In the genomic region with DNA sequence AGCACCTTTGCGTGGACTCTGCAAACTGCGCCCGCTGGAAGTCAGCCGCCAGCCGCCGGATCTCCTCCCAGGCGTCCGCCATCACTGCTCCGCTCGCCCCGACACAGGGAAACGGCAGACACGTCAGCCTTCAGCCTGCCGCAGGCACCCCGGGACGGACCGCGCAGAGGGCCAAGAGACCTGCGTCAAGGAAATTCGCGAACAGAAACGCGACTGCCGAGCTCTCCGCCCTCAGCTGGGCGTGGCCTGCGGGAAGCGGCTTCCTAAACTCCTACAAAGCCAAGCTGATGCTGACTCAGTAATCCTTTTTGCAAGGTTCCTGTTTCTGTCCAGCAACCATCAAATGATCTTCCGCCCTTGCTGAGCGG, we compare ENCODE assay signal across 8 mouse cellular contexts. TPM values are rescaled to one million over a fixed set of nuclear protein-coding genes. Genes with fewer than 3 reads are reported as not detected.
DNase-seq lines count a peak whose midpoint lies in the region; ATAC-seq lines count a peak whose summit lies in the region.

A gene (minus strand): TSS at position 151 of the 368 bp plus-strand sequence.

- peak within 1 kb of the TSS; percentile 74 for H3K4me2 ChIP-seq in heart, embryonic 14.5 days (ENCODE audit: low read length)
- peak within 1 kb of the TSS; percentile 72 for H3K4me2 ChIP-seq in liver, embryonic 13.5 days
- H3K4me2 ChIP-seq in stomach, embryonic 16.5 days (ENCODE audit: low read depth, low read length), result peak within 1 kb of the TSS; percentile 80

- H3K4me1 ChIP-seq in heart, embryonic 14.5 days (ENCODE audit: control insufficient read depth in 2 of 2, insufficient read depth in 2 of 2, low read length in 2 of 2), result peaks cover 0 to 3% of the 10 kb centered on the region in 2 experiments; a peak in 1 of 4 replicates
- H3K4me1 ChIP-seq in liver, embryonic 13.5 days (replicated peaks), result peaks cover 5% of the 10 kb centered on the region
- peaks cover 5% of the 10 kb centered on the region; the same call in 1 of the 2 replicates for H3K4me1 ChIP-seq in stomach, embryonic 16.5 days (ENCODE audit: control insufficient read depth, insufficient read depth, low read length)

- H3K36me3 ChIP-seq in heart, embryonic 14.5 days (ENCODE audit: control insufficient read depth, insufficient read depth, low read length), result peaks cover 28% of the 10 kb centered on the region
- peaks cover 21% of the 10 kb centered on the region for H3K36me3 ChIP-seq in liver, embryonic 13.5 days
- H3K36me3 ChIP-seq in stomach, embryonic 16.5 days (ENCODE audit: control insufficient read depth, insufficient read depth, low read length), result peaks cover 18% of the 10 kb centered on the region

- H3K9me3 ChIP-seq in heart, embryonic 14.5 days (ENCODE audit: control insufficient read depth, low read length), result no peaks in the 10 kb centered on the region
- no peaks in the 10 kb centered on the region for H3K9me3 ChIP-seq in liver, embryonic 13.5 days (replicated peaks)
- H3K9me3 ChIP-seq in stomach, embryonic 16.5 days (replicated peaks; ENCODE audit: control insufficient read depth, low read length), result no peaks in the 10 kb centered on the region

- H3K27ac ChIP-seq in heart, embryonic 14.5 days (replicated peaks in 1 of 2; ENCODE audit: control insufficient read depth in 1 of 2, insufficient read depth in 1 of 2, low read depth in 2 of 2, low read length in 2 of 2), result peak within 1 kb of the TSS; percentile 97
- H3K27ac ChIP-seq in liver, embryonic 13.5 days, result peak within 1 kb of the TSS; percentile 87
- peak within 1 kb of the TSS; percentile 99 for H3K27ac ChIP-seq in stomach, embryonic 16.5 days (ENCODE audit: low read length)

- WGBS in heart, embryonic 14.5 days, result 1% methylated on average over 30 of the region's 30 CpGs
- under 1% methylated on average over 30 of the region's 30 CpGs for WGBS in liver, embryonic 13.5 days (ENCODE audit: insufficient replicate concordance)
- WGBS in stomach, embryonic 16.5 days, result under 1% methylated on average over 30 of the region's 30 CpGs

- peak; percentile 94 for ATAC-seq in CD4-positive, CD25-positive, alpha-beta regulatory T cell, adult 4 months
- ATAC-seq in heart, embryonic 14.5 days (ENCODE audit: insufficient number of reproducible peaks, insufficient read depth, low FRiP score, low read depth), result peak; percentile 99
- ATAC-seq in liver, embryonic 13.5 days (ENCODE audit: low read depth), result peak; percentile 99
- peak; percentile 98 for ATAC-seq in stomach, embryonic 16.5 days (ENCODE audit: insufficient read depth, low FRiP score)

- peak; percentile 69 for DNase-seq in c-Kit-negative CD71-positive TER-119-positive erythroid progenitor cells, embryonic 14.5 days (ENCODE audit: low read depth, low spot score)
- peak; percentile 89 for DNase-seq in fibroblast of lung, adult 2 months (ENCODE audit: low read depth)
- peak; percentile 98 for DNase-seq in kidney, postnatal 14 days
- DNase-seq in liver, embryonic 13.5 days, result peak; percentile 91
- peak; percentile 94 for DNase-seq in neural tube, embryonic 10.5 days (ENCODE audit: extremely low spot score, low spot score)

- H3K9ac ChIP-seq in heart, embryonic 14.5 days (ENCODE audit: low read length), result peak within 1 kb of the TSS; percentile 93
- peak within 1 kb of the TSS; percentile 87 for H3K9ac ChIP-seq in liver, embryonic 13.5 days
- peak within 1 kb of the TSS; percentile 97 for H3K9ac ChIP-seq in stomach, embryonic 16.5 days (ENCODE audit: low read length)

- no peaks in the 10 kb centered on the region for H3K27me3 ChIP-seq in heart, embryonic 14.5 days (ENCODE audit: control insufficient read depth, insufficient read depth, low read length)
- no peaks in the 10 kb centered on the region for H3K27me3 ChIP-seq in liver, embryonic 13.5 days
- no peaks in the 10 kb centered on the region for H3K27me3 ChIP-seq in stomach, embryonic 16.5 days (ENCODE audit: control insufficient read depth, insufficient read depth, low read length)

- H3K4me3 ChIP-seq in heart, embryonic 14.5 days (ENCODE audit: control insufficient read depth in 1 of 2, insufficient read depth in 1 of 2, low read depth in 1 of 2, low read length in 2 of 2), result peak within 1 kb of the TSS; percentile 77 to 91
- H3K4me3 ChIP-seq in liver, embryonic 13.5 days (replicated peaks), result peak within 1 kb of the TSS; percentile 86
- peak within 1 kb of the TSS; percentile 94 for H3K4me3 ChIP-seq in stomach, embryonic 16.5 days (replicated peaks; ENCODE audit: low read length)

RNA-seq across cellular contexts. Expression of the gene that starts here (rescaled TPM):
- 10 to 100 TPM; 32.5 to 35.9 TPM for polyA plus RNA-seq in CD4-positive, CD25-positive, alpha-beta regulatory T cell, adult 4 months (2017; shearing (Covaris generic))
- polyA plus RNA-seq in heart, embryonic 14.5 days (2014; fragmentation: Nextera tagmentation; extraction: Ambion mirVana), result 44.4 and 45.6 TPM in 2 replicates
- 19.0 and 19.7 TPM in 2 replicates for polyA plus RNA-seq in liver, embryonic 13.5 days (2015; fragmentation: Nextera tagmentation; extraction: Ambion mirVana)
- polyA plus RNA-seq in stomach, embryonic 16.5 days (2015; fragmentation: Nextera tagmentation; extraction: Ambion mirVana), result 42.9 and 46.7 TPM in 2 replicates

Comparison
In these comparisons a context has a peak if more than half of its experiments do, and no peak if none do; other contexts are left out.
1. Peak in every context shown above with its lines: DNase-seq, ATAC-seq, H3K4me3 ChIP-seq and H3K27ac ChIP-seq.